Mouse (Mus musculus) heart, adult 18-20 months (tissue): Measurements from ENCODE around the gene Pxmp4. TPM values are rescaled to one million over a fixed set of nuclear protein-coding genes. Genes with fewer than 3 reads are reported as not detected.

Source experiments
- DNase-seq, 2 experiments: peaks; one replicate each; pipeline ENCODE4 v3.0.0; 2021 to 2022; ENCODE audit warnings: mixed read lengths in 1 of 2
- long read RNA-seq, 2 experiments: library from polyadenylated mRNA; stranded (forward); transcript quantifications; one replicate each; pipeline ENCODE4 v2.0.0; 2021
- total RNA-seq, 2 experiments: library from RNA; stranded (reverse); gene quantifications; 2 replicates each; pipeline ENCODE4 v1.2.3; 2021

Gene Pxmp4
- 10 to 100 TPM; 22.6 to 25.6 TPM for total RNA-seq
- long read RNA-seq, experiment 1, transcript Pxmp4-201 (4 exons, 2,789 nt), result major isoform, 34 of 37 reads
- long read RNA-seq, experiment 1, partial matches to known transcripts, result 0 of 37 reads
- long read RNA-seq, experiment 1, other reads (novel, unspliced or antisense), result 2 of 37 reads
- long read RNA-seq, experiment 2, transcript Pxmp4-201 (4 exons, 2,789 nt), result major isoform, 19 of 30 reads
- long read RNA-seq, experiment 2, partial matches to known transcripts, result 2 of 30 reads
- long read RNA-seq, experiment 2, other reads (novel, unspliced or antisense), result 6 of 30 reads

DNA sequence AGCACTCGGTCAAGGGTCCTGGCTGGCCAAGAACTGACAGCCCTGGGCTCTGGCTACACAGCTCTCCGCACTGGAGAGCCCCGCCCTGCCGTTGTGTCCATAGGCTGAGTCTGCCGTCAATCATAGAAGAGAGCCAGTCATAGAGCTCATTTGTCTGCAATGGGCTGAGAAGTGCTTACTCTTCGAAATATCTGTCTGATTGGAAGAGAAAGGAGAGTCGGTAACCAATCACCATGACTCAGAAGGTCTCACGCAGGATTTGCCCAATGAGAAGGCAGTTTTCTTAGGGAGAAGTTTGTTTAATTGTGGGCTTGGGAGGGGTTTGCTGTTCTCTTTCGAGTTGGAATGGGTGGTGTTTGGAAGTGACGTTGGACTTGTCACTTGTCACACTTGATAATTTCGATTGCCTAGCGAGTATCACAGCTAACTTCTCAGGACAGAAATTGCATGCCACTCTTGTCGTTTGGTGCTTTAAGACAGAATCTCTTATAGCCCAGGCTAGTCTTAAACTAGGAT, at the start of gene Pxmp4:
Gene Pxmp4 (minus strand): TSS at position 71 of the 516 bp plus-strand sequence.
- peak; percentile 100 for DNase-seq

- DNase-seq, result no peak
Measured at GRCm38 (mm10) chr2:154651363-154651762, 47.9 kb upstream of the Pxmp4 start, which contains the start of gene Chmp4b. Gene Chmp4b (plus strand): TSS chr2:154651705.

DNA sequence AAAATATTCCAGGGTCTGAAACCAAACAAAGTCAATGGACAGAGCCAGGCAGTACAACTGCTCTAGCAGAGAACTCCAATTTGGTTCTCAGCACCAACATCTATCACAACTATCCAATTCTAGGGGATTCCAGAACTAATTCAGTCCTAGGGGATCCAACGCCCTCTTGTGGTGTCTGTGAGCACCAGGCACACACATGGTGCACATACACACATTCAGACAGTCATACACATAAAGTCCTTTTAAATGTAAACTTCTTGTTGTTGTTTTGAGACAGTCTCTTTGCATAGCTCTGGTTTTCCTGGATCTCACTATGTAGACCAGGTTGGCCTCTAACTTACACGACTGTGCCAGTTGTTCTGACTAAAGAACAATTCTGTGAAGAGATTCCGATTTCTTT, 46.9 kb upstream of the Pxmp4 start:
- no peak for DNase-seq

- DNase-seq, result no peak
Measured at GRCm38 (mm10) chr2:154648086-154648485, 44.6 kb upstream of the Pxmp4 start.

- no peak for DNase-seq
Measured at GRCm38 (mm10) chr2:154646634-154647033, 43.1 kb upstream of the Pxmp4 start.

DNA sequence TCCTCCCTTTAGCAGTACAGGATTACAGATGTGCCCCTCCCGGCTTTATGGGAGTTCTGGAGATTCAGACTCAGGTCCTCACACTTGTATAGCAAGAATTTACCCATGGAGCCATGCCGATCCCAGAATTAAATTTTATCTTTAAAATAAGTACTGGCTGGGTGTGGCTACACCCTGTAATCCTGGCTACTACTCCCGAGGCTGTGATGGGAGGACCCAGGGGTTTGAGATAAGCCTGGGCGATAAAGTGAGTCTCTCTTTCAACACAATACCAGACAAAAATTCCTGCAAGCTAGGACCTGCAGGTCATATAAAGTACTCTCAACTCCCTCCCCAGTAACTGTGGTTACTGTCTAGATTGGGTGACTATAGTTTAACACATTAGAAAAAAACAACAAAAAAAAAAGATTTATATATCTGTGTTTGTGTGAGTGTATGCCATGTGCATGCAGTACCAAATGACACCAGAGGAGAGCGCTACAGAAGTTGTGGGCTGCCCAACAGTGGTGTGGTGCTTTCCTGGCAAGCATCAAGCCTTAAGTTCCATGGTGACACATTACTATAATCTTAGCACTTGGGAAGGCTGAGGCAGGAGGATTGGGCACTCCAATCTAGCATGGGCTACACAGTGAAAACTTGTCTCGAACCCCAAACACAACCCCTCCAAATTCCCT, 39.3 kb upstream of the Pxmp4 start:
- DNase-seq, result no peak

GRCm38 (mm10) chr2:154642005-154642459, 38.5 kb upstream of the Pxmp4 start:
- no peak for DNase-seq

DNA sequence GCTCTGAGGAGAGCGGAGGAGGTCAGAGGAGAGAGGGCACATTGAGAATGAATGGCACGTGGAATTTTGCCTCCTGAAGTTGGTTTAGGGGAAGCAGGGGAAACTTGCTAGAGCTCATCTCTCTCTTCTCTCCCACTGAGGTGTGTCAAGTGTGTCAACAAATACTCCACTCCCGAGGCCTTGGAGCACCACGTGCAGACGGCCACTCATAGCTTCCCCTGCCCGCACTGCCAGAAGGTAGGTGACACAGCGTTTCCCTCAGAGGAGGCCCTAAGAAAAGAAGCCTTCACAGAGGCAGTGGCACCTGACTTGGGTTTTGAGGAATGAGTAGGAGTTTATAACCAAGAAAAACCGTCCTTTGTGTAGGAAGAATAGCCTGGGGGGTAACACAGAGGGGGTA, 37.7 kb upstream of the Pxmp4 start:
- DNase-seq, result no peak

DNA sequence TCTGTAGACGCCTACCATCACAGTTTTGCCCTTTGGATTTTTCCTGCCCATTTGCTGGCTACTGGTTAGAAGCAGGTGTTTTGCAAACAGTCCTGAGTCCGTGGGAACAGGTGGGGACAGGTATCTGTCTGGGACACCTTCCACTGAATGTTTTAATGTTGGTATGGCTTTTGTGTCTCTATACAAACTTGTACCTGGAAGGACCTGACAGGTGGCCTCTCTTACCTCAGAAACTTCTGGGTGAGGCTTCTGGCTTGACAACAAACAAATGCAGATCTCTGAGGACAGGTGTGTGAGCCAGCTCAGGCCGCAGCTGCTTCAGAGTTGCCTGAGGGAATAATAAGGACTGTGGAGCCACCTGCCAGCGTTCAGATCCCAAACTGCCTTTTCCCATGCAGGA, 35.6 kb upstream of the Pxmp4 start:
- DNase-seq, result no peak

DNA sequence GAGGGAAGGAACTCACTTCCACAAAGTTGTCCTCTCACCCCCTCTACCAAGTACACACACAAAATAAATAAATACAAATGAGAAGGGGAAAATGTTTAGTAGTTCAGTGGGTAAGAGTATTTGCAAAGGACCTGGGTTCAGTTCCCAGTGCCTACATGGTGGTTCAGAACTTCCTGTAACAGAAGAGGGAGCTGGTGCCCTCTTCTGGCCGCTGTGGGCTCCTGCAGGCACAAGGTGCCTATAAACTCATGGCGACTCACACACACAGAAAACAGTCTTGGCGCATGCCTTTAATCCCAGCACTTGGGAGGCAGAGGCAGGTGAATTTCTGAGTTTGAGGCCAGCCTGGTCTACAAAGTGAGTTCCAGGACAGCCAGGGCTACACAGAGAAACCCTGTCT, 35.0 kb upstream of the Pxmp4 start:
- DNase-seq, result no peak

DNA sequence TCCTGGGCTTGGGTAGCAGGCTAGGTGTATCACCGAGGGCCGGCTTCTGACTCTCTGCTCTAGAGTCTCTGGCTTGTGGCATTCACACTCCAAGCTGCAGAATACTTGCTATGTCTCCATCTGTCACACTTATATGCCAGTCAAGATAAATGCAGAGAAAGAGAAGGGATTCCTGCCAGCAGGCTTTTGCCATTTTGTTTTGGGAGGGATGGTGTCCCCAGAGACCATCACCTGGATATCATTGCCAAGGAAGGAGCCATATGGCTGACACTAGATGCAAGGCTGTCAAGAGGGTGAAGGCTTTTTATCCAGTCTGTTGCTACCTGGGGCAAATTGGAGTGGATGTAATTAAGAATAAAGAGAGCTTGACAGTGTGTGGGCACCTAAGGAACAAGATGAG, 32.3 kb upstream of the Pxmp4 start:
- no peak for DNase-seq

GRCm38 (mm10) chr2:154633876-154634644, 30.6 kb upstream of the Pxmp4 start:
- no peak for DNase-seq

- DNase-seq, result no peak
Measured at GRCm38 (mm10) chr2:154633039-154633742, 29.7 kb upstream of the Pxmp4 start.

DNA sequence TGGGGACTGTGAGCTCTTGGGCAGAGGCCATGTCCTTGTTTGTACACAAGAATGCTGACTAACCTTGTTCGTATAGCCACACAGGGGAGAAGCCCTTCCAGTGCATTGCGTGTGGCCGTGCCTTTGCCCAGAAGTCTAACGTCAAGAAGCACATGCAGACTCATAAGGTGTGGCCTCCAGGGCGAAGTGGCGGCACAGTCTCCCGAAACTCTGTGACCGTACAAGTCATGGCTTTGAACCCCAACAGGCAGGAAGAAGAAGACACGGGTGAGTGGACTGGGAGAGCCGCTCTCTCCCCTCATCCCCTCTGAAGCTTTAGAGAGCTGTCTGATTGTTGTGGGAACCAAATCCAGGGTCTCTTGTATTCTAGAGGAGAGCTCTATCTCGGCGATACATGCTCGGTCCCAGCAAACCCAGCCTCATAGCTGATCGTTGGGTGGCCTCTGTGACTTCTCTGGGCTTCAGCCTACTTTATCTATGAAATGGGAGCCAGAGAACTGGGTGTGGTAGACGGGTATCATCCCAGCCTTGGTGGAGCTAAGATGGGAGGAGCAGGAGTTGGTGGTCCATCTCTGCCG, 28.8 kb upstream of the Pxmp4 start:
- no peak for DNase-seq

GRCm38 (mm10) chr2:154630531-154630930, 27.0 kb upstream of the Pxmp4 start:
- no peak for DNase-seq

DNA sequence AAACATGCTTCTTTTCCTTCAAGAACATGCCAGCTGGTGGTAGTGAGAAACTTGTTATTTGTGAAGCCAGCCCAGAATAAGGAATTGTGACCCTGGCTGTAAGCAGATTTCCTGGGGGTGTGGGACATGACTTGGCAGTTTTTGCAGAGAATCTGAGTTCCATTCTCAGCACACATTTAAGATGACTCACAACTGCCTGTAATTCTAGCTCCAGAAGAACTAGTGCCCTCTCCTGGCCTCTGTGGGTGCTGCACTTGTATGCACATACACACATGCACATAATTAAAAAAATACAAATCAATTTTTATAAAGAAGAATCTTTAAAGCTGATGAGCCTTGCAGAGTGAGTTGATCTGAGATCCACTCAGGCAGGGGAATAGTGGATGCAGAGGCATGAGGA, 20.6 kb upstream of the Pxmp4 start:
- DNase-seq, result no peak

- no peak for DNase-seq
Measured at GRCm38 (mm10) chr2:154621684-154622083, 18.2 kb upstream of the Pxmp4 start.

DNA sequence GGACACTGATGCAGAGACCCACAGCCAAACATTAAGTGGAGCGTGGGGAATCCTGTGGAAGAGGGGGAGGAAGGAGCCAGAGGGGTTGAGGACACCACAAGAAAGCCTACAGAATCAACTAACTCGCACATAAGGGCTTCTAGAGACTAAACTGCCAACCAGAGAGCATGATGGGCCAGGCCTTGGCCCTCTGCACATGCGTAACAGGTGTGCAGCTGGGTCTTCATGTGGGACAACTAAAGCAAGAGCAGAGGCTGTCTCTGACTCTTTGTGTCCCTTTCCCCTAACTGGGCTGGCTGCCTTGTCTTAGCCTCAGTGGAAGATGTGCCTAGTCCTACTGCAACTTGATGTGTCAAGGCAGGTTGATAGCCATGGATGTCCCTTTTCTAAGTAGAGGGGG, 13.6 kb upstream of the Pxmp4 start:
- no peak for DNase-seq

GRCm38 (mm10) chr2:154615674-154616073, 12.2 kb upstream of the Pxmp4 start:
- DNase-seq, result no peak

DNA sequence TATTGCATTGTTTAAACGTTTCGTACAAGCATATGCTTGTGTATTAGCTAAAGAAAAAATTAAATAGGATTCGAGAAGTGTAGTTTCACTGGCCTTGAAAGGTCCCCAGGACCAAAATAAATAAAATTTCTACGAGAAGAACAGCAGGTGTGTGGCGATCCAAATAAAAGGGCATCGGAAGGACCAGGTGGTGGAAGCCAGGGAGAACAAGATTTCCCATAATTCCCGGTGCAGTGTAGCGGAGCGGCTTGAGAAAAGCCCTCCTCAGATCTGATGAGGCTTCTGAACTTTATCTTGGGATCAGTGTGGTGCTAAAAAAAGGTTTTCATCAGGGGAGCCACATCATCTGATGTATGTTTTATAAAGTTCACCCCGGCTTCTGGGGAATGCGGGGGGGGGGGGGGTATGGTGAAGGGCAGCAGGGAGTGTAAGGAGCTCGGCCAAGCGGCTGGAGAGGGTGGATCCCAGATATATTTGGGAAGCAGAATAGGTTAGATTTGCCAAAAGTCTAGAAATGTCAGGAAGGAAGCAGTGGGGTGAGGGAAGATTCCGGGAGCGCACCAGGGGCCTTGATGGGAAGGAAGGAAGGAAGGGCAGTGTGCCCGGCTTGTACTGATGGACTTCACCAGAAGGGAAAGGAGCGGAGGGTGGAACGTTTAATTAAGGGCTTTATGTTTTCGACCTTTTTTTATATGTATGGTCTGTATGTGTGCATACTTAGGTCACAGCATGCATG, 11.5 kb upstream of the Pxmp4 start:
- DNase-seq, result peak in 1 of 2 experiments; percentile 38
